28 mouse cellular contexts compared by ENCODE assay signal in genomic region chr16:94412198-94412597, GRCm38 (mm10). TPM values are rescaled to one million over a fixed set of nuclear protein-coding genes. Genes with fewer than 3 reads are reported as not detected.
DNase-seq lines count a peak whose midpoint lies in the region; ATAC-seq lines count a peak whose summit lies in the region.
"Had no signal": no experiment of that assay in that cellular context is flagged by ENCODE, and none has a peak within 500 bp of the region (broad histone marks: within the 10 kb centered on the region; RNA-seq: fewer than 3 reads in every experiment).

No protein-coding gene starts in this region.

- no peaks in the 10 kb centered on the region for H3K9me3 ChIP-seq in heart, embryonic 13.5 days
- no peaks in the 10 kb centered on the region for H3K9me3 ChIP-seq in lung, embryonic 16.5 days (ENCODE audit: control insufficient read depth, low read length)
- H3K9me3 ChIP-seq in intestine, embryonic 14.5 days (ENCODE audit: control insufficient read depth, low read length), result no peaks in the 10 kb centered on the region
- H3K9me3 ChIP-seq in intestine, embryonic 16.5 days (ENCODE audit: control insufficient read depth, low read length), result no peaks in the 10 kb centered on the region
- H3K9me3 ChIP-seq: embryonic facial prominence, embryonic 10.5 days; embryonic facial prominence, embryonic 13.5 days; forebrain, embryonic 12.5 days; forebrain, embryonic 15.5 days; G1E; heart, embryonic 12.5 days; hindbrain, embryonic 12.5 days; hindbrain, embryonic 15.5 days had no signal

- 60% methylated on average over 2 of the region's 2 CpGs for WGBS in heart, embryonic 13.5 days
- WGBS in lung, embryonic 16.5 days, result 57% methylated on average over 2 of the region's 2 CpGs
- WGBS in intestine, embryonic 14.5 days, result 77% methylated on average over 2 of the region's 2 CpGs
- 61% methylated on average over 2 of the region's 2 CpGs for WGBS in intestine, embryonic 16.5 days

- no peak for DNase-seq in heart, postnatal 14 days
- no peak for DNase-seq in lung, adult 18-20 months
- no peak for DNase-seq in intestine, embryonic 14.5 days (ENCODE audit: low spot score)
- no peak for DNase-seq in cerebellum, postnatal 25 days
- DNase-seq: adrenal gland, postnatal 10 days; adrenal gland, postnatal 36 days; B cell, adult 2 months; cerebellum, adult 18-20 months; cerebellum, adult 9-11 months; cerebellum, postnatal 36 days; embryo, embryonic 11 days; gastrocnemius, postnatal 25 days; heart, postnatal 10 days; kidney, adult 18-20 months had no signal

- peak overlapping the region; percentile 36; the same call in 1 of the 2 replicates for H3K27ac ChIP-seq in heart, embryonic 13.5 days (replicated peaks)
- H3K27ac ChIP-seq in lung, embryonic 16.5 days (ENCODE audit: low read length), result no peak overlapping the region
- no peak overlapping the region; the same call in 1 of the 2 replicates for H3K27ac ChIP-seq in intestine, embryonic 14.5 days (ENCODE audit: low read depth)
- no peak overlapping the region for H3K27ac ChIP-seq in intestine, embryonic 16.5 days (ENCODE audit: low read length)
- H3K27ac ChIP-seq: embryonic facial prominence, embryonic 10.5 days; embryonic facial prominence, embryonic 13.5 days; forebrain, embryonic 12.5 days; forebrain, embryonic 15.5 days; hindbrain, embryonic 12.5 days; hindbrain, embryonic 15.5 days had no signal

- H3K4me2 ChIP-seq in heart, embryonic 13.5 days, result no peak overlapping the region
- no peak overlapping the region for H3K4me2 ChIP-seq in lung, embryonic 16.5 days (ENCODE audit: low read depth, low read length)
- no peak overlapping the region for H3K4me2 ChIP-seq in intestine, embryonic 14.5 days (ENCODE audit: low read length)
- no peak overlapping the region for H3K4me2 ChIP-seq in intestine, embryonic 16.5 days (ENCODE audit: low read depth, low read length)
- H3K4me2 ChIP-seq: embryonic facial prominence, embryonic 13.5 days; forebrain, embryonic 12.5 days; forebrain, embryonic 15.5 days; heart, embryonic 12.5 days; hindbrain, embryonic 12.5 days; hindbrain, embryonic 15.5 days had no signal

- H3K4me1 ChIP-seq in heart, embryonic 13.5 days, result peaks cover 21% of the 10 kb centered on the region
- no peaks in the 10 kb centered on the region for H3K4me1 ChIP-seq in lung, embryonic 16.5 days (replicated peaks; ENCODE audit: control insufficient read depth, insufficient read depth, low read length)
- H3K4me1 ChIP-seq in intestine, embryonic 14.5 days (replicated peaks; ENCODE audit: control insufficient read depth, insufficient read depth, low read length), result no peaks in the 10 kb centered on the region
- no peaks in the 10 kb centered on the region for H3K4me1 ChIP-seq in intestine, embryonic 16.5 days (ENCODE audit: control insufficient read depth, insufficient read depth, low read length)
- H3K4me1 ChIP-seq: embryonic facial prominence, embryonic 10.5 days; embryonic facial prominence, embryonic 13.5 days; forebrain, embryonic 12.5 days; forebrain, embryonic 15.5 days; hindbrain, embryonic 12.5 days; hindbrain, embryonic 15.5 days had no signal

- intact Hi-C loops in heart, postnatal 14 days (cut with DNase I), result no loop called here

- no peak overlapping the region for H3K4me3 ChIP-seq in heart, embryonic 13.5 days
- no peak overlapping the region for H3K4me3 ChIP-seq in lung, embryonic 16.5 days (ENCODE audit: low read length)
- no peak overlapping the region for H3K4me3 ChIP-seq in intestine, embryonic 14.5 days (ENCODE audit: low read depth, low read length)
- H3K4me3 ChIP-seq in intestine, embryonic 16.5 days (ENCODE audit: low read length), result no peak overlapping the region
- H3K4me3 ChIP-seq: embryonic facial prominence, embryonic 10.5 days; embryonic facial prominence, embryonic 13.5 days; erythroblast, embryonic 14.5 days; forebrain, embryonic 12.5 days; forebrain, embryonic 15.5 days; heart, embryonic 12.5 days; hindbrain, embryonic 12.5 days; hindbrain, embryonic 15.5 days had no signal

- ATAC-seq in heart, embryonic 13.5 days (ENCODE audit: extremely low read depth, insufficient number of reproducible peaks, low FRiP score, low TSS enrichment), result no peak
- peak; percentile 66; the same call in 1 of the 2 replicates for ATAC-seq in lung, embryonic 16.5 days (ENCODE audit: low read depth)
- ATAC-seq in intestine, embryonic 14.5 days (replicated peaks; ENCODE audit: low FRiP score, low TSS enrichment, low read depth), result 0 out of 2 replicates have a peak, but pooled peaks have one; percentile 36
- peak; percentile 69 for ATAC-seq in intestine, embryonic 16.5 days
- ATAC-seq: Patski had no signal

- H3K9ac ChIP-seq in heart, embryonic 13.5 days, result no peak overlapping the region
- H3K9ac ChIP-seq in lung, embryonic 16.5 days (ENCODE audit: low read length), result no peak overlapping the region
- no peak overlapping the region for H3K9ac ChIP-seq in intestine, embryonic 14.5 days (ENCODE audit: low read length)
- no peak overlapping the region for H3K9ac ChIP-seq in intestine, embryonic 16.5 days (ENCODE audit: low read depth, low read length)
- H3K9ac ChIP-seq: embryonic facial prominence, embryonic 13.5 days; forebrain, embryonic 12.5 days; forebrain, embryonic 15.5 days; heart, embryonic 12.5 days; hindbrain, embryonic 12.5 days; hindbrain, embryonic 15.5 days had no signal

- no peaks in the 10 kb centered on the region for H3K27me3 ChIP-seq in heart, embryonic 13.5 days (replicated peaks)
- H3K27me3 ChIP-seq in lung, embryonic 16.5 days (ENCODE audit: control insufficient read depth, insufficient read depth, low read depth, low read length), result no peaks in the 10 kb centered on the region
- no peaks in the 10 kb centered on the region for H3K27me3 ChIP-seq in intestine, embryonic 14.5 days (replicated peaks; ENCODE audit: control insufficient read depth, insufficient read depth, low read length)
- H3K27me3 ChIP-seq in intestine, embryonic 16.5 days (replicated peaks; ENCODE audit: control insufficient read depth, insufficient read depth, low read length), result no peaks in the 10 kb centered on the region
- H3K27me3 ChIP-seq: CH12.LX; embryonic facial prominence, embryonic 13.5 days; forebrain, embryonic 12.5 days; forebrain, embryonic 15.5 days; heart, embryonic 12.5 days; hindbrain, embryonic 12.5 days; hindbrain, embryonic 15.5 days; Patski had no signal

- H3K36me3 ChIP-seq in heart, embryonic 13.5 days, result peaks cover 79% of the 10 kb centered on the region
- peaks cover 8% of the 10 kb centered on the region; the same call in 1 of the 2 replicates for H3K36me3 ChIP-seq in lung, embryonic 16.5 days (ENCODE audit: control insufficient read depth, insufficient read depth, low read length)
- peaks cover 80% of the 10 kb centered on the region for H3K36me3 ChIP-seq in intestine, embryonic 14.5 days (ENCODE audit: control insufficient read depth, insufficient read depth, low read length)
- H3K36me3 ChIP-seq in intestine, embryonic 16.5 days (ENCODE audit: control insufficient read depth, insufficient read depth, low read length), result 0 out of 2 replicates have a peak, but pooled peaks cover 3% of the 10 kb centered on the region

RNA-seq across cellular contexts. Expression of gene Pigp, which starts 40.6 kb away (rescaled TPM):
- 111 and 115 TPM in 2 replicates for polyA plus RNA-seq in heart, embryonic 13.5 days (2015; fragmentation: Nextera tagmentation; extraction: Ambion mirVana)
- 10 to 100 TPM; 70.4 to 74.2 TPM for total RNA-seq in heart, postnatal 14 days (2021)
- 111 and 112 TPM in 2 replicates for polyA plus RNA-seq in lung, embryonic 16.5 days (2015; fragmentation: Nextera tagmentation; extraction: Ambion mirVana)
- polyA plus RNA-seq in intestine, embryonic 14.5 days (2014; fragmentation: Nextera tagmentation; extraction: Ambion mirVana), result 90.3 and 92.5 TPM in 2 replicates
- 121 and 129 TPM in 2 replicates for polyA plus RNA-seq in intestine, embryonic 16.5 days (2015; fragmentation: Nextera tagmentation; extraction: Ambion mirVana)

RNA-seq across cellular contexts. Expression of gene Ttc3, which starts 41.8 kb away (rescaled TPM):
- 158 and 164 TPM in 2 replicates for polyA plus RNA-seq in heart, embryonic 13.5 days (2015; fragmentation: Nextera tagmentation; extraction: Ambion mirVana)
- total RNA-seq in heart, postnatal 14 days (2021), result 10 to 100 TPM; 78.3 to 88.3 TPM
- 152 and 153 TPM in 2 replicates for polyA plus RNA-seq in lung, embryonic 16.5 days (2015; fragmentation: Nextera tagmentation; extraction: Ambion mirVana)
- 229 and 266 TPM in 2 replicates for polyA plus RNA-seq in intestine, embryonic 14.5 days (2014; fragmentation: Nextera tagmentation; extraction: Ambion mirVana)
- 120 and 128 TPM in 2 replicates for polyA plus RNA-seq in intestine, embryonic 16.5 days (2015; fragmentation: Nextera tagmentation; extraction: Ambion mirVana)
